Mouse (Mus musculus) gastrocnemius, postnatal 10 days (tissue): ENCODE results near the gene Gm498. TPM values are rescaled to one million over a fixed set of nuclear protein-coding genes. Genes with fewer than 3 reads are reported as not detected.

Experiments used
- DNase-seq: peaks from one replicate; pipeline ENCODE4 v3.0.0; 2021; ENCODE audit warnings: mixed read lengths
- microRNA-seq, 2 experiments: library from miRNA; unstranded; fragments of <30 nt; microRNA quantifications; one replicate each; pipeline ENCODE4 v1.2.0; 2021
- total RNA-seq, 2 experiments: library from RNA; stranded (reverse); gene quantifications; 2 replicates each; pipeline ENCODE4 v1.2.3; 2021

Gm498 gene
- total RNA-seq, 2 experiments from 2014 or later: not detected

DNA sequence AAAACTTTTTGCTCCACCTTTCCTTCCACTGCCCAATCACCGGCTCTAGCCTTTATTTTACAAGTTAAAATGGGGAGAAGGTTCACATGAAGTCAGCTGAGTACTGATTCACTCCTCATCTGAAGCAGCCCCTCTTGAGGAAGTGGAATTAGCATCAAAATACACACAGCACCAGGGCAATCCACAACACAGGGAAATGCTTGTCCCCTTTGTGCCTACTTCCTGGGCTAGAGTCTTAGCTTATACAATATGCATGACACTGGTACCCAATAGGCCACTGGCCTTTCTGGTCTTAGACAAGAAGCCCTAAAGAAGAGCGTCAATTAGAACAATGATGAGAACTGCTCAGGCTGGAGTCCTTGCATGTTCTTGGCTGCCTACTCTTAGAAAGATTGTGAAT is 25.7 kb downstream of the Gm498 start:
- DNase-seq: no peak

DNA sequence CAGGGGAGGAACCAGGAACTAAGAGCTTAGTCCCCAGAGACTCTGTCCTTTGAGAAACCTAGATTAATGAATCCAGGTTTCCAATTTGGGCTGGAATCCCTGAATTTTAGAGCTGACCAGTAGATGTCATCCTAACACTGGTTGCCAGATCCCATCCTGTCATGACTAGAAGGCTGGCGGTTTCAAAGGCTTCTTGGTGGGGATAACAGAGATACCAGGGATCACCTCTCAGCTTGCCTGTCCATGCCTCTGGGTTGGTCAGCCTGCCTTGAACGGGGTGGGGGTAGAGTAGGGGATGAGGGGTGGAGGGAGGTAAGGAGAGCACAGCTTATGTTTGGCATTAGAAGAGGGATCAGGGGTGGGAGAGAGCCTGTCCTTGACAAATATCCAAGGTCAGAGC is 34.0 kb downstream of the Gm498 start:
- DNase-seq: no peak

DNA sequence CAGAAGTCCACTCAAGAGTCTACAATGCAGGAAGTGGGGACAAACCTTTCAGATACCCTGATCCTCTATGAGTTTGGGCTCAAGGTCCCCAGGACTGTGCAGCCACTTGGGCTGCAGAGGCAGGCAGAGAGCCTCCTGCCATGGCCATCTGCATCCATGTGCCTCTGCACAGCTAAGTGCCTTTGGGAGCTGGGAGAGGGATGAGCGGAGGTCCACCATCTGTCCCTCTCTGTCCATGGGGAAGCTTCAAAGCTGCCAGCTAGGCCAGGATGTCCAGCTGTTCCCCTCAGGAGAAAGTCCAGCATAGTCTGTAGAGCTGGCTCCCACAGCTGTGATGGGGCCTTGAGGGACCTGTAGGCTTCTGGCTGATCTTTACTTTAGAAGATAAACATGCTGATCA is 38.5 kb downstream of the Gm498 start:
- no peak for DNase-seq

DNA sequence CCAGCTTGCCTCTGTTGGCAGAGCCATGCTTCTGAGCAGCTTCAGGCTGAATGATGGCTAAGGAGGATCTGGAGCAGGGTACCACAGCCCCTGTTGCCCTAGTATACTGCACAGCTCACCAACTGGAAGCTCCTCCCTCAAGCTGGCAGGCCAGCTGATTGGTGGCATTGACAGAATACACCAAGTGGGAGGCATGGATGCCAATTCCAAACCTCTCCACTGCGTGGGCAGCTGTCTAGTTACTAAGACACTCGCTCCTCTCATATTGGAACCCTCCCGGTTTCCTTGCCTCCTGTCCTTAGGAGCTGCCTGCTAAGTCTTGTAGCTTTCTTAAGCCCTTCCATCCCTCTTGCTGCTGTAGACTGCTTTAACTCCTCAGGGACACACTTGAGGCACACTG is 39.0 kb downstream of the Gm498 start:
- DNase-seq: no peak

DNA sequence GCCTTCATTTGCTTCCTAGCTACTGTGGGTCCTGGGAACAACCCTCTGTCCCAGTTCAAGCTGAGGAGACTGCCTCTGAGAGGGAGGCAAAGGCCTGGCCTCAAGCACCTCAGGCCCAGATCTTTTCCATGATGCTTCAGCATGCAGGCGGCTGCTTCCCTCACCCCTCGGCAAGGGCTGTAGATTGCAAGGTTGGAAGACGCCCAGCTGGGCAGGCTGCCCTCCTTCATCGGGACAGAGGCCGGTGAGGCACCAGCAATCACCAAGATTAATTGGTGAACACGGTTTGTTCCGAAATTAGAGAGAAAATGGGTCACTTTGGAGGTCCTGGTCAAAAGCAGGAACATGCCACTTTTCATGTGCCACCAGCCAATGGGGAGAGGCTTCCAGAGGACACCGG is 47.0 kb downstream of the Gm498 start:
- no peak for DNase-seq

DNA sequence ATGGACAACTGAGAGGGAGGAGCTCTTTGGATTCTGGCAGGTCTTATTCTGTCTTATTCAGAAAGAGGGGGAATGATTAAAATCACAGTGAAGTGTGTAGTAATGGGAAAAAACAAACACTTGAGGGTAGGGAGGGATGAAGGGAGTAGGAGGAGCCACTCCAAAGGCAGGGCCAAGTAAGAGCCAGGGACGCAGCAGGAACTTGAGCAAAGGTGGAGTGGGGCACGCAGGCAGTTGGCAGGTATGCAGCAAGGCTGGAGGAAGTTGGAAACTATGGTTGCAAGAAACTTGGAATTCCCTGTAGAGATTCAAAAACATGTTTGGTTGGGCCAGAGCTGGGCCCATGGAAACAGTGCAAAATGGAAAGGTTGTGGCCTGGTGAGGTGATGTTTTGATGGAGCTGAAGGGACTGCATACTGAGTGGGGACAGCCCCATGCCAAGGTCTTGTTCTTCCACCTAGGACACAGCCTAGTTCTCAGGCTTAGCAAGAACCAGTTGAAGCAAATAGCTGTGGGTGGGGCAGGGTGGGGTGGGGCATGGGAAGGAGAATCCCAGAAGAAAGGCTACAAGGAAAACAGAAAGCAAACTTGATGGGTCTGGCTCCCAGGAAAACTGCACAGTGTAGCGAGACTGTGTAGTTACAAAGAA is 52.5 kb downstream of the Gm498 start:
- no peak for DNase-seq

DNA sequence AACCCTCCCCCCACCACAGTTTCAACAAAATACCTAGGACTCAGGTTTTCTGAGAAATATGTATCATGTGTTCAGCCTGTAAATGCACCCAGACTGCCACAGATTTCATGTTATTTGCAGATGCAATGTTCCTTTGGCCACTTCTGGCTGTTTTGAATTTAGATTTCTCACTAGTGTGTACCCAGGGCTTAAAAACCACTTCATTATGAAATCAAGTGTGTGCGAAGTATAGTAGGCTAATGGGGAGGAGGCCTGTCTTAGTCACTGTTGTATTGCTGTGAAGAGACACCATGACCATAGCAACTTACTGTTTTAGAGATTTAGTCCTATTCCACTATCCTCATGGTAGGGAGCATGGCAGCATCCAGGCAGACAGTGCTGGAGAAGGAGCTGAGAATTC is 63.3 kb downstream of the Gm498 start:
- no peak for DNase-seq

DNA sequence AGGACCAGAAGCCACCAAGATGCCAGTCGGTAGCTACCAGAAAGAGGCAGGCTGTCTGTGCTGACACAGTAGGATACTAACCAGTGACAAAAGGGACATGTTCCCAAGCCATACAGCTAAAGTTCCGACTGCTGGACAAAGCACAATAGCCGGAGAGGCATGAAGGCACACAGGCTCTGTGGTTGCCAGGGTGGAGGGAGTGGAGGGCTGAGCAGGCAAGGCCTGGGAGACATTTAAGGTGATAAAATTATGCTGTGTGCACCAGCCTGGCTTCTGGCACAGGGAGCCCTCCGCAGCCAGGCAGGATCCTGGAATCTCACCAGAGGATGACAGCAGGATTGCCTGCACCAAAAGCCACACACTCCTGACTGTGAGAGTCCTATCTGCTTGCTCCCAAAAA is 72.0 kb downstream of the Gm498 start:
- DNase-seq: no peak

DNA sequence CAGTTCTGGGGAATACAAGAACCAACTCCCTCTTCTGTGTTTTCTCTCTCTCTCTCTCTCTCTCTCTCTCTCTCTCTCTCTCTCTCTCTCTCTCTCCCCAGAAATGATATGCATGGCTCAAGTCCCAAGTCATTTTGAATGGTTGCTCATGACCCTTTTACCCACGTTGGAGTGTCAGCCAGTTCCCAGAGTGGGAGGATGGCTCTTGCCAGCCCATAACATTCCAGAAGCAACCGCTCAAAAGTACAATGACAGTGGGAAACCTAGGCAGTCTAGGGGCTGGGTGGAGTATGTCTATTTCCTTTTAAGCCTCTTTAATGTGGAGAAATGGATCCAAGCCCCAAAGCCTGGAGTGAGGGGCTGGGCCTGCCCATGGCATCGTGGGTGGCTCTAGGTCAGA is 72.8 kb downstream of the Gm498 start:
- no peak for DNase-seq

DNA sequence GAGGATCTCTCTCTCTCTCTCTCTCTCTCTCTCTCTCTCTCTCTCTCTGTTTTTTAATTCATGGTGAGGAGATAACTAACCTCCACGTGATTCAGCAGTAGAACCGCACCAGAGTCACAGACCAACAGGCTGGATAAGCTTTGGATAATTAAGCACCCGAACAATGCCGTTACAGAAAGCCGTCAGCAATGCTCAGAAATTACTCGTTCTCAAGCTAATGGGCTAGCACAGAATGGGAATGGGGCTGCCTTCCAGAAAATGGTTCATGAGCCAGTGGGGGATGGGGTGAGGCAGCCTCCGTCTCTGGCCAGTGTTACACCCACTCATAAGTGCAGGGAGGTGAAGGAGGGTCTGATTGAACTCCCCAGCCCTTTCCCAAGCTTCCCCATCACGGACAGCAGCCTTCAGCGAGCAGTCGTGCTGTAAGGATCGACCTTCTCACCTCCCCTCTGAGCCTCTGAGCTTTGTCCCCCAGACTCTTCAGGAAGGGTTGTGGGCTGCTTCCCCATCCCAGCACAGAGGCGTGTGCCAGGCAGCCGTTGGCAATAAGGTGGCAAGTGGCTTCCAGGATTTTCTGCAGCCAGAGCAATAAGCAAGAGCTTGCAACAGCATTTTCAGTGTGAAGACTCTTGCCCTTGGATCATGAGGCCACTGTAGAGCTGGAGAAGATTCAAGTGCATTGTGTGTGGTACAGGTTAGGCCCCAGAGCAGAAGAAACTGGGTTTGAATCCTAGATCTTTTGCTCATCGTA is 76.5 kb downstream of the Gm498 start:
- DNase-seq: peak; percentile 13

DNA sequence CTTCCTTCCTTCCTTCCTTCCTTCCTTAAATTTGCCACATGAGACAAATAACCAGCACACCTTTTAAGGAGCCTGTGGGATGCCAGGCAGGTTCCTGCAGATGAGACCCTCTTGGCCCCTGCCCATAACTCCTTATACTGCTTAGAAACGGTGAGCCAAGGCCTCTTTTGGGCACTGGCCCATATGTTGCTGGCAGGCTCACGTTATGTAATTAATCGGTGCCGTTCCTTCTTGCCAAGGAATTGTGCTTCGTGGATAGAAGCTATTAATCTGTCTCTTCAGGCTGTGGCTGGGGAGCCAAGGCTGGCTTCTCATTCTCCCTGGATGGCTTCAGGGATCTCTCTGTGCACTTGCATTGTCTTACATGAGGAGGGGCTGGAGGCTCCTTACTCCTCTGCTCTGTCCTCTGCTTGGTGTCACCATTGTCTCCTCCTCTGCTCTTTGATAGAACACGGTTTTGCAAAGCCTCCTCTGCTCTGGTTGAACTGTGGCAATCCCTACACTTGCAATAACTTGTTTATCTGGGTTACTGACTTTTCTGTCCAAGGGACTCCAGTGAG is 77.9 kb downstream of the Gm498 start:
- no peak for DNase-seq

Small RNAs within 50 kb of the gene (microRNA-seq; reads per million reads assigned to microRNA genes)
- 0 reads per million in 2 experiments for gene Mir6404

Other genes with a start within 250 kb of the Gm498 start
- under 1 TPM; 0.33 to 0.75 TPM for gene Tnfrsf26, start 238.1 kb upstream of the Gm498 start, total RNA-seq
- gene Tnfrsf22, start 217.2 kb upstream of the Gm498 start, total RNA-seq: 1 to 10 TPM; 2.5 to 3.9 TPM
- 1 to 10 TPM; 3.6 to 6.3 TPM for gene Tnfrsf23, start 181.0 kb upstream of the Gm498 start, total RNA-seq
- gene Osbpl5, start 109.9 kb upstream of the Gm498 start, total RNA-seq: 10 to 100 TPM; 33.3 to 40.2 TPM
- gene Mrgprg, start 99.8 kb upstream of the Gm498 start, total RNA-seq: not detected
- 1 to 10 TPM; 1.2 to 1.5 TPM for gene Mrgpre, start 82.3 kb upstream of the Gm498 start, total RNA-seq
- 1 to 10 TPM; 3.2 to 3.6 TPM for gene Nadsyn1, start 44.0 kb upstream of the Gm498 start, total RNA-seq
- gene Dhcr7, start 43.7 kb upstream of the Gm498 start, total RNA-seq: 10 to 100 TPM; 11.0 to 12.0 TPM
- under 1 TPM; 0.52 to 0.68 TPM for gene Shank2, start 135.1 kb downstream of the Gm498 start, total RNA-seq